Mouse (Mus musculus) liver, embryonic 14.5 days (tissue): ENCODE results near the gene Hephl1. TPM values are rescaled to one million over a fixed set of nuclear protein-coding genes. Genes with fewer than 3 reads are reported as not detected.
A peak's percentile ranks its signal among the peaks of the same experiment; 100 is the strongest.

ENCODE experiments used
- ATAC-seq: fragments of 200-750 bp; cut with Nextera tagmentation; 2 replicates; pipeline ENCODE4 v1.8.0; 2017; ENCODE audit warnings: moderate number of reproducible peaks, mild to moderate bottlenecking, moderate library complexity; ENCODE audit not compliant: insufficient read depth
- DNase-seq, 3 experiments: peaks; one replicate each; pipeline ENCODE4 v3.0.0-alpha.2; 2012 to 2013; ENCODE audit warnings: low read depth in 3 of 3, low spot score in 3 of 3
- H3K27ac ChIP-seq: fragments of 300-500 bp; sonication (generic); 2 replicates; pipeline ENCODE4 v1.5.1; 2014; ENCODE audit warnings: moderate library complexity, mild to moderate bottlenecking, control low read depth, inconsistent platforms
- H3K27me3 ChIP-seq: fragments of 300-500 bp; sonication (generic); 2 replicates; pipeline ENCODE4 v1.6.1; 2014; ENCODE audit warnings: mild to moderate bottlenecking, low read length, moderate library complexity; ENCODE audit not compliant: control insufficient read depth, insufficient read depth
- H3K36me3 ChIP-seq: fragments of 300-500 bp; sonication (generic); replicated peaks from 2 replicates; pipeline ENCODE4 v1.6.1; 2014; ENCODE audit warnings: low read depth; ENCODE audit not compliant: control insufficient read depth, insufficient read depth
- H3K4me1 ChIP-seq, 2 experiments: fragments of 200-500 bp in 1 of 2; fragments of 300-500 bp in 1 of 2; sonication (generic) in 1 of 2; replicated peaks; 2 replicates each; pipeline ENCODE4 v1.6.1; 2012 to 2014; ENCODE audit warnings: antibody characterized with exemption in 1 of 2, inconsistent platforms in 1 of 2, low read length in 1 of 2; ENCODE audit not compliant: control insufficient read depth in 2 of 2, insufficient read depth in 2 of 2
- H3K4me2 ChIP-seq: fragments of 300-500 bp; sonication (generic); 2 replicates; pipeline ENCODE4 v1.6.1; 2014; ENCODE audit warnings: low read depth, mild to moderate bottlenecking, control low read depth, moderate library complexity
- H3K4me3 ChIP-seq, 2 experiments: fragments of 200-500 bp in 1 of 2; fragments of 300-500 bp in 1 of 2; sonication (generic) in 1 of 2; 2 replicates each; pipeline ENCODE4 v1.5.1; 2012 to 2014; ENCODE audit warnings: low read depth in 2 of 2, low read length in 2 of 2, mild to moderate bottlenecking in 2 of 2, control low read depth in 1 of 2, inconsistent platforms in 1 of 2, moderate library complexity in 1 of 2; ENCODE audit not compliant: insufficient read depth in 1 of 2
- H3K9ac ChIP-seq: fragments of 300-500 bp; sonication (generic); replicated peaks from 2 replicates; pipeline ENCODE4 v1.6.1; 2014; ENCODE audit warnings: mild to moderate bottlenecking, control low read depth, moderate library complexity
- H3K9me3 ChIP-seq: fragments of 300-500 bp; sonication (generic); 2 replicates; pipeline ENCODE4 v1.6.1; 2016; ENCODE audit warnings: low read length, mixed read lengths; ENCODE audit not compliant: control insufficient read depth
- CTCF ChIP-seq: IDR thresholded peaks from 2 replicates; pipeline ENCODE4 v1.5.1; 2016; ENCODE audit warnings: antibody characterized with exemption, low read depth, control low read depth
- EP300 ChIP-seq: IDR thresholded peaks from 2 replicates; pipeline ENCODE4 v1.6.1; 2016; ENCODE audit warnings: antibody characterized with exemption, low read depth
- WGBS: fragments of 180-500 bp; shearing (Covaris S2); extraction: QIAGEN DNeasy Blood & Tissue Kit; methylation state at CpG from one replicate; pipeline ENCODE4 v1.1.7; 2014; ENCODE audit not compliant: insufficient replicate concordance; 5-methylcytosine and 5-hydroxymethylcytosine counted together
- polyA plus RNA-seq, 2 experiments: library from polyadenylated mRNA; depleted of rRNA in 1 of 2; stranded (reverse) in 1 of 2; unstranded in 1 of 2; fragments of >200 nt; fragmentation: Nextera tagmentation in 1 of 2; extraction: Ambion mirVana in 1 of 2; gene quantifications; 2 replicates each; pipeline versions ENCODE4 v1.2.1 to v1.2.3; 2012 to 2014

The Hephl1 gene
- polyA plus RNA-seq, 2 experiments: 0.05 TPM; not detected in 1

DNA sequence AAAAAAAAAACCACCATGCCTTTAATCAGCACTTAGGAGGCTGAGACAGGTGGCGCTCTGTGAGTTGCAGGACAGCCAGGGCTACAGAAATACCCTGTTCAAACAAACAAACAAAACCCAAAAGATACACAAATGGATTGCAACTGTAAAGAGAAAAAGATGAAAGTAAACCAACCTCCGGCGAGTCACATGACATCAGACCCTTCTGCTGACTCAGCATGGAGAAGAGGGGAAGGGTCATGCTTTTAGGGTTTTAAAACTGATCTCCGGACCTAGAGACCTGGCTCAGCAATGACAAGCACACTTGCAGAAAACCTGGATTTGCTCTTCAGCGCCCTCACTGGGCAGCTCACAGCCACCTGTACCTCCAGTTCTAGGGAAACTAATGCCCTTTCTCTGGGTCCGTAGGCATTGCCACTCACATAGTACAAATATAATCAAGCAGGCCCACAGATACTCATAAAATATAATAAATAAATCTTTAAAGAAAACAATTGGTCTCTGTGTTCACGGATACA is 9.0 kb upstream of the Hephl1 start:
- Histone ChIP-seq H3K27me3 (no peaks in the 10 kb centered on the region), H3K4me3 (no peak overlapping the region), H3K9me3 (no peaks in the 10 kb centered on the region), H3K27ac (no peak overlapping the region), H3K36me3 (no peaks in the 10 kb centered on the region), H3K4me2 (no peak overlapping the region), H3K9ac (no peak overlapping the region), H3K4me1 (no peaks in the 10 kb centered on the region)
- TF ChIP-seq CTCF: peak; percentile 31
- no peak for TF ChIP-seq EP300
- ATAC-seq (no peak), DNase-seq (no peak)
- WGBS: 35% methylated on average over 7 of the region's 7 CpGs

- DNase-seq (no peak), ATAC-seq (no peak)
- Histone ChIP-seq H3K4me3 (no peak overlapping the region), H3K4me2 (no peak overlapping the region), H3K27ac (no peak overlapping the region), H3K27me3 (no peaks in the 10 kb centered on the region), H3K9ac (no peak overlapping the region), H3K4me1 (no peaks in the 10 kb centered on the region), H3K9me3 (no peaks in the 10 kb centered on the region), H3K36me3 (no peaks in the 10 kb centered on the region)
- WGBS: 32% methylated on average over 5 of the region's 5 CpGs
- TF ChIP-seq EP300 (no peak), CTCF (no peak)
Measured at GRCm38 (mm10) chr9:15120209-15120608, 8.3 kb upstream of the Hephl1 start.

DNA sequence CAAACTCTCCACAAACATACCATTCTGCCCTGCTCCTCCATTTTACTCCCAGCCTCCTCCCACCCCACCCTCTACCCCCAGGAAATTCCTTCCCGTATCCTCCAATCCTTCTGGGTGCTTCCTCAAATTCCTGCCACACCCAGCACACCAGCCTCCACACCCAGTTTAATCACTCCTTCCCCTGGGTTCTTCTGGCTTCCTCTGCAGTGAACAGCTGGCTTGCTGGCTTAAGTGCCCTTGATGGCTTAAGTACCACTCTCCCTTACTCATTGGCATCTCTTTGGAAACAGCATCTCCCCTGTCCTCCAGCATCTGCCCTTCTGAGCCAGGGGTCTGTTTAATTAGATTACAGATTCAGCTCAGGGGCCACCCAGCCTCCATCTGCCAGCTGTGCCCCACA is 7.6 kb upstream of the Hephl1 start:
- no peak for DNase-seq
- 40% methylated on average over 1 of the region's 1 CpGs for WGBS

DNA sequence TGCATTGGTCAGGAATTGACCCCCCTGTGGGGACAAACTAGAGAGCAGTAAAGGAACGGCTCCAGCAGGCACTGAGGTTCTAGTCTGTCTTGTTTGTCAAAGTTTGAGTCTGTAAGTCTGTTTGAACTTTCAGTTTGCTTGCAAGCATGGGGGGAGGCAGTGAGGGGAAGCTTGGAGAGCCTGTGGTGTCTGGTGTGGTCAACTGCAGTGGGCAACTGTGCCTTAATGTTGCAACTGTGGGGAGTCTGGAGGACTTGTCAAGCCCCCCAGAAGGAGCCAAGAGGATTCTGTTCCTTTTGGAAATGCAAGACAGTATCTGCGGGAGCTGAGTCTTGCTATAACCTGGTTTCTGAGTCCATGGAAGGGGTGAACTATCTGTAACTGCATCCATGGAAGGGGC is 4.3 kb upstream of the Hephl1 start:
- Histone ChIP-seq H3K4me2 (no peak overlapping the region), H3K9me3 (no peaks in the 10 kb centered on the region), H3K4me3 (no peak overlapping the region), H3K27me3 (no peaks in the 10 kb centered on the region), H3K36me3 (no peaks in the 10 kb centered on the region), H3K9ac (no peak overlapping the region), H3K27ac (no peak overlapping the region), H3K4me1 (no peaks in the 10 kb centered on the region)
- ATAC-seq (no peak), DNase-seq (no peak)
- WGBS: 48% methylated on average over 2 of the region's 2 CpGs
- no peak for TF ChIP-seq EP300
- no peak for TF ChIP-seq CTCF

More for the DNA sequence above, 7.6 kb upstream of the Hephl1 start:
- H3K4me2 ChIP-seq: no peak overlapping the region
- no peak for ATAC-seq
- no peaks in the 10 kb centered on the region for H3K9me3 ChIP-seq
- H3K27ac ChIP-seq: no peak overlapping the region
- H3K4me1 ChIP-seq: no peaks in the 10 kb centered on the region
- no peaks in the 10 kb centered on the region for H3K27me3 ChIP-seq
- TF ChIP-seq CTCF: no peak
- TF ChIP-seq EP300: no peak
- no peak overlapping the region for H3K4me3 ChIP-seq
- no peak overlapping the region for H3K9ac ChIP-seq
- H3K36me3 ChIP-seq: no peaks in the 10 kb centered on the region

GRCm38 (mm10) chr9:15114102-15114501 is 2.2 kb upstream of the Hephl1 start:
- TF ChIP-seq CTCF (no peak), EP300 (no peak)
- Histone ChIP-seq H3K9ac (no peak overlapping the region), H3K27me3 (no peaks in the 10 kb centered on the region), H3K4me3 (no peak overlapping the region), H3K27ac (no peak overlapping the region), H3K4me2 (no peak overlapping the region), H3K36me3 (no peaks in the 10 kb centered on the region), H3K9me3 (no peaks in the 10 kb centered on the region), H3K4me1 (no peaks in the 10 kb centered on the region)
- 56% methylated on average over 6 of the region's 6 CpGs for WGBS
- DNase-seq (no peak), ATAC-seq (no peak)
